26 mouse cellular contexts compared by ENCODE assay signal in genomic region chr9:63512851-63513250, GRCm38 (mm10).
DNase-seq lines count a peak whose midpoint lies in the region; ATAC-seq and TF ChIP-seq lines count a peak whose summit lies in the region.
"Had no signal": no experiment of that assay in that cellular context is flagged by ENCODE, and none has a peak within 500 bp of the region (broad histone marks: within the 10 kb centered on the region; RNA-seq: fewer than 3 reads in every experiment).

No protein-coding gene starts in this region.

- CTCF ChIA-PET in Patski (lab: Charles Lee): no interaction called here

- no peaks in the 10 kb centered on the region for H3K36me3 ChIP-seq in stomach, postnatal 0 days (ENCODE audit: control insufficient read depth, insufficient read depth, low read length)
- H3K36me3 ChIP-seq: G1E; heart, embryonic 13.5 days; hindbrain, embryonic 15.5 days; liver, embryonic 12.5 days; midbrain, embryonic 12.5 days; neural tube, embryonic 13.5 days had no signal

- POLR2A ChIA-PET in Patski (lab: Charles Lee): no interaction called here

- no peak for DNase-seq in layer of hippocampus, adult 2 months (ENCODE audit: low spot score in 2 of 2)
- no peak for DNase-seq in layer of hippocampus, adult 11-12 months (ENCODE audit: low spot score)
- DNase-seq in Patski (ENCODE audit: low read depth, low spot score): no peak
- DNase-seq in stomach, postnatal 0 days (ENCODE audit: low spot score): no peak
- DNase-seq in thymus, postnatal 25 days: peak; percentile 56
- DNase-seq in adrenal gland, postnatal 10 days: no peak
- no peak for DNase-seq in natural killer cell, adult 2 months (ENCODE audit: low spot score in 2 of 2)
- DNase-seq in embryo, embryonic 10 days (ENCODE audit: low spot score): no peak
- DNase-seq: adrenal gland, postnatal 14 days; cerebellum, adult 18-20 months; cerebellum, postnatal 14 days; heart, postnatal 10 days; kidney, adult 8-10 months; kidney, postnatal 10 days; left cerebral cortex, postnatal 4 days; liver, postnatal 0 days; lung, postnatal 36 days; right cerebral cortex, postnatal 4 days had no signal

- ATAC-seq in Patski: no peak
- ATAC-seq in stomach, postnatal 0 days (ENCODE audit: low FRiP score, low TSS enrichment): no peak
- ATAC-seq: forebrain, embryonic 14.5 days; liver, embryonic 12.5 days; liver, postnatal 0 days had no signal

- H3K27ac ChIP-seq in layer of hippocampus, adult 2 months: no peak overlapping the region
- H3K27ac ChIP-seq in stomach, postnatal 0 days (replicated peaks): no peak overlapping the region
- H3K27ac ChIP-seq: heart, embryonic 13.5 days; hindbrain, embryonic 15.5 days; liver, embryonic 12.5 days; midbrain, embryonic 12.5 days; neural tube, embryonic 13.5 days had no signal

- H3K27me3 ChIP-seq in Patski: peaks cover 21% of the 10 kb centered on the region
- H3K27me3 ChIP-seq in stomach, postnatal 0 days (ENCODE audit: control insufficient read depth, insufficient read depth, low read length): no peaks in the 10 kb centered on the region
- H3K27me3 ChIP-seq: hindbrain, embryonic 15.5 days; midbrain, embryonic 12.5 days; neural tube, embryonic 13.5 days had no signal

- no peaks in the 10 kb centered on the region for H3K9me3 ChIP-seq in stomach, postnatal 0 days (ENCODE audit: control insufficient read depth, low read length)
- H3K9me3 ChIP-seq: G1E; heart, embryonic 13.5 days; hindbrain, embryonic 15.5 days; liver, embryonic 12.5 days; megakaryocyte, embryonic 14.5 days; midbrain, embryonic 12.5 days; neural tube, embryonic 13.5 days had no signal

- in situ Hi-C loops in Patski (cut with MboI; ENCODE audit: low pct_unique_long_range_greater_than_20kb): no loop called here

- TF ChIP-seq EP300 in stomach, postnatal 0 days (optimal IDR thresholded peaks at IDR 0.05): no peak

- H3K4me2 ChIP-seq in stomach, postnatal 0 days (replicated peaks; ENCODE audit: low read depth): no peak overlapping the region
- H3K4me2 ChIP-seq: heart, embryonic 13.5 days; hindbrain, embryonic 15.5 days; liver, embryonic 12.5 days; midbrain, embryonic 12.5 days; neural tube, embryonic 13.5 days had no signal

- 51% methylated on average over 5 of the region's 5 CpGs for WGBS in stomach, postnatal 0 days

- TF ChIP-seq CTCF in layer of hippocampus, adult 2 months (conservative IDR thresholded peaks at IDR 0.05): peak; percentile 51
- TF ChIP-seq CTCF in Patski (IDR thresholded peaks at IDR 0.05): peak; percentile 15
- peak; percentile 31 for TF ChIP-seq CTCF in stomach, postnatal 0 days (IDR thresholded peaks at IDR 0.05; ENCODE audit: low read depth)

- H3K9ac ChIP-seq in stomach, postnatal 0 days (ENCODE audit: low read length): no peak overlapping the region
- H3K9ac ChIP-seq: heart, embryonic 13.5 days; hindbrain, embryonic 15.5 days; liver, embryonic 12.5 days; liver, postnatal 0 days; midbrain, embryonic 12.5 days; neural tube, embryonic 13.5 days had no signal

- H3K4me3 ChIP-seq in layer of hippocampus, adult 2 months: no peak overlapping the region
- H3K4me3 ChIP-seq in stomach, postnatal 0 days (ENCODE audit: low read depth, low read length): no peak overlapping the region
- H3K4me3 ChIP-seq: heart, embryonic 13.5 days; hindbrain, embryonic 15.5 days; liver, embryonic 12.5 days; megakaryocyte, embryonic 14.5 days; midbrain, embryonic 12.5 days; neural tube, embryonic 13.5 days had no signal

- no peaks in the 10 kb centered on the region for H3K4me1 ChIP-seq in stomach, postnatal 0 days (replicated peaks; ENCODE audit: control insufficient read depth, insufficient read depth)
- H3K4me1 ChIP-seq: heart, embryonic 13.5 days; hindbrain, embryonic 15.5 days; megakaryocyte, embryonic 14.5 days; midbrain, embryonic 12.5 days; neural tube, embryonic 13.5 days had no signal
